Mouse (Mus musculus) myocyte (in vitro differentiated cells): Measurements from ENCODE around the gene Cyth4.

Experiments used
- CEBPB ChIP-seq: IDR thresholded peaks from 2 replicates; pipeline ENCODE4 v1.6.1; 2011; ENCODE audit warnings: mild to moderate bottlenecking, moderate library complexity; ENCODE audit not compliant: poor library complexity, insufficient read depth, severe bottlenecking
- MAX ChIP-seq: IDR thresholded peaks from one replicate; pipeline ENCODE4 v1.6.1; 2011; ENCODE audit warnings: low read depth, mild to moderate bottlenecking, control low read depth
- POLR2A ChIP-seq: IDR thresholded peaks from one replicate; pipeline ENCODE4 v1.6.1; 2011; ENCODE audit warnings: low read depth, mild to moderate bottlenecking, control low read depth, moderate library complexity; ENCODE audit not compliant: insufficient read length
- POLR2AphosphoS2 ChIP-seq: IDR thresholded peaks from one replicate; pipeline ENCODE4 v1.6.1; 2011; ENCODE audit warnings: low read depth, control low read depth; ENCODE audit not compliant: insufficient read length
- TCF12 ChIP-seq: IDR thresholded peaks from one replicate; pipeline ENCODE4 v1.6.1; 2011; ENCODE audit warnings: mild to moderate bottlenecking, control low read depth; ENCODE audit not compliant: poor library complexity, insufficient read depth, severe bottlenecking
- USF1 ChIP-seq: IDR thresholded peaks from one replicate; pipeline ENCODE4 v1.6.1; 2011; ENCODE audit warnings: low read depth, mild to moderate bottlenecking, control low read depth, moderate library complexity

- no peak for TF ChIP-seq POLR2AphosphoS2
- no peak for TF ChIP-seq USF1
- TF ChIP-seq POLR2A, result no peak
- TF ChIP-seq TCF12, result no peak
- TF ChIP-seq CEBPB, result no peak
- no peak for TF ChIP-seq MAX
Measured at GRCm38 (mm10) chr15:78548336-78548665, 48.5 kb upstream of the Cyth4 start.
